Mouse (Mus musculus) limb, embryonic 14.5 days (tissue): ENCODE measurements around the gene Rtkn2. TPM values are rescaled to one million over a fixed set of nuclear protein-coding genes. Genes with fewer than 3 reads are reported as not detected.

Experiments
- ATAC-seq: fragments of 200-750 bp; cut with Nextera tagmentation; 2 replicates; pipeline ENCODE4 v1.8.0; 2017; ENCODE audit warnings: low read depth, moderate number of reproducible peaks, moderate TSS enrichment; ENCODE audit not compliant: low FRiP score
- DNase-seq: peaks from one replicate; pipeline ENCODE4 v3.0.0-alpha.2; 2015; ENCODE audit warnings: low spot score
- H3K27ac ChIP-seq: fragments of 300-500 bp; sonication (generic); replicated peaks from 2 replicates; pipeline ENCODE4 v1.5.1; 2014; ENCODE audit warnings: low read depth, mild to moderate bottlenecking, low read length, moderate library complexity, mixed read lengths
- H3K27me3 ChIP-seq: fragments of 300-500 bp; sonication (generic); 2 replicates; pipeline ENCODE4 v1.6.1; 2014; ENCODE audit warnings: low read length, mixed read lengths; ENCODE audit not compliant: control insufficient read depth, insufficient read depth
- H3K36me3 ChIP-seq: fragments of 300-500 bp; sonication (generic); 2 replicates; pipeline ENCODE4 v1.6.1; 2014; ENCODE audit warnings: mild to moderate bottlenecking, low read length, moderate library complexity, mixed read lengths; ENCODE audit not compliant: control insufficient read depth, insufficient read depth
- H3K4me1 ChIP-seq: fragments of 300-500 bp; sonication (generic); 2 replicates; pipeline ENCODE4 v1.6.1; 2014; ENCODE audit warnings: antibody characterized with exemption, low read length, mixed read lengths; ENCODE audit not compliant: control insufficient read depth, insufficient read depth
- H3K4me2 ChIP-seq: fragments of 300-500 bp; sonication (generic); replicated peaks from 2 replicates; pipeline ENCODE4 v1.6.1; 2014; ENCODE audit warnings: low read depth, mild to moderate bottlenecking, low read length, moderate library complexity; ENCODE audit not compliant: severe bottlenecking
- H3K4me3 ChIP-seq: fragments of 300-500 bp; sonication (generic); replicated peaks from 2 replicates; pipeline ENCODE4 v1.5.1; 2014; ENCODE audit warnings: low read length
- H3K9ac ChIP-seq: fragments of 300-500 bp; sonication (generic); 2 replicates; pipeline ENCODE4 v1.6.1; 2014; ENCODE audit warnings: mild to moderate bottlenecking, low read depth, low read length, moderate library complexity; ENCODE audit not compliant: severe bottlenecking
- H3K9me3 ChIP-seq: fragments of 300-500 bp; sonication (generic); 2 replicates; pipeline ENCODE4 v1.6.1; 2016; ENCODE audit warnings: low read length; ENCODE audit not compliant: control insufficient read depth
- POLR2A ChIP-seq: fragments of 200-500 bp; IDR thresholded peaks from 2 replicates; pipeline ENCODE4 v1.8.0; 2012; ENCODE audit warnings: inconsistent platforms, mild to moderate bottlenecking, moderate library complexity, borderline replicate concordance; ENCODE audit not compliant: insufficient read depth, insufficient read length; ENCODE audit errors: extremely low read depth
- WGBS: fragments of 180-500 bp; shearing (Covaris S2); extraction: QIAGEN DNeasy Blood & Tissue Kit; methylation state at CpG from one replicate; pipeline ENCODE4 v1.1.7; 2014; 5-methylcytosine and 5-hydroxymethylcytosine counted together
- polyA plus RNA-seq, 2 experiments: library from polyadenylated mRNA; depleted of rRNA in 1 of 2; stranded (reverse) in 1 of 2; unstranded in 1 of 2; fragments of >200 nt; fragmentation: Nextera tagmentation in 1 of 2; extraction: Ambion mirVana in 1 of 2; gene quantifications; 2 replicates each; pipeline versions ENCODE4 v1.2.1 to v1.2.3; 2012 to 2014

Gene Rtkn2
- polyA plus RNA-seq, 2 experiments: 2.9 to 5.7 TPM

- Histone ChIP-seq H3K9ac (no peak overlapping the region), H3K9me3 (no peaks in the 10 kb centered on the region), H3K4me2 (no peak overlapping the region), H3K4me1 (no peaks in the 10 kb centered on the region), H3K4me3 (no peak overlapping the region), H3K27me3 (no peaks in the 10 kb centered on the region), H3K36me3 (no peaks in the 10 kb centered on the region), H3K27ac (no peak overlapping the region)
- DNase-seq (no peak), ATAC-seq (no peak)
- WGBS: 68% methylated on average over 8 of the region's 8 CpGs
- TF ChIP-seq POLR2A: no peak
These were observed 84.6 kb downstream of the Rtkn2 start for GRCm38 (mm10) chr10:68063806-68064545.

GRCm38 (mm10) chr10:68064571-68064970 lies 85.2 kb downstream of the Rtkn2 start:
- no peaks in the 10 kb centered on the region for H3K9me3 ChIP-seq
- no peak overlapping the region for H3K4me3 ChIP-seq
- no peak overlapping the region for H3K9ac ChIP-seq
- ATAC-seq: no peak
- no peaks in the 10 kb centered on the region for H3K27me3 ChIP-seq
- 86% methylated on average over 10 of the region's 10 CpGs for WGBS
- H3K4me1 ChIP-seq: no peaks in the 10 kb centered on the region
- no peak for TF ChIP-seq POLR2A
- no peak overlapping the region for H3K4me2 ChIP-seq
- H3K36me3 ChIP-seq: no peaks in the 10 kb centered on the region
- DNase-seq: no peak
- no peak overlapping the region for H3K27ac ChIP-seq

DNA sequence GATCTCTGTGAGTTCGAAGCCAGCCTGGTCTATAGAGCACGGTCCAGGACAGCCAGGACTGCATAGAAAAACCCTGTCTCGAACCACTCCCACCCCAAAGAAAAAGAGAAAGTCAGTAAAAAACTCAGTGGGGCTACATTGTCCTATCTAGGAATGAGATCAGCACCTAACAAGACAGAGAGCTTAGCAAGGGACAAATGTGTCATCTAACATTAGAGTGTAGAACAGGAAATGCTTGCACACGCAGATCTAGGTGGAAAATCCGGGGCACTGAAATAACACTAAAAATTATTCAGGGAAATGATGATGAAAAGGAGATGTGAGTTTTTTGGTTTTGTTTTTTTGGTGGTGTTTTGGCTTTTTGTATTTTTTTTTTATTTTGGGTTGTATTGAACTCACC lies 86.8 kb downstream of the Rtkn2 start:
- Histone ChIP-seq H3K9me3 (no peaks in the 10 kb centered on the region), H3K27ac (no peak overlapping the region), H3K9ac (no peak overlapping the region), H3K4me1 (no peaks in the 10 kb centered on the region), H3K36me3 (no peaks in the 10 kb centered on the region), H3K4me3 (no peak overlapping the region), H3K4me2 (no peak overlapping the region), H3K27me3 (no peaks in the 10 kb centered on the region)
- TF ChIP-seq POLR2A: no peak
- no peak for DNase-seq
- 91% methylated on average over 5 of the region's 5 CpGs for WGBS
- no peak for ATAC-seq

DNA sequence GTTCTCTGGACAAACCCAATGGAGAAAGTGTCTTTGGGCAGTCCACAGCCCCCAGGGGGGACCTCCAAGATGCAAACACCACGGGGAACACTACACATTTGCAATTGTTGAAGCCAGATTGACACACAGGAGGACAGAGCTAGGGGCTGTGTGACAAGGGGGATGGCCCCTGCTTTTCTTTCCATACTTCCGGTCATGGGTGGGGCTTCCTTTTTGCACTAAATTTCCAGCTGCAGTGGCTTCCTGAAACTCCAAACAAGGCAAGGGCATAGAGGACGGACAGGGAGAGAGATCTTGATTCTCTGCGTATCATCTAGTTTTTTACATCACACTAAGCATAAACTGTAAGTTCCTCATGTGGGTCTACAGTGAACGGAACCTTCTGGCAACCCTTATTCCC lies 88.6 kb downstream of the Rtkn2 start:
- Histone ChIP-seq H3K4me1 (no peaks in the 10 kb centered on the region), H3K27me3 (no peaks in the 10 kb centered on the region), H3K9ac (no peak overlapping the region), H3K27ac (no peak overlapping the region), H3K4me2 (no peak overlapping the region), H3K9me3 (no peaks in the 10 kb centered on the region), H3K36me3 (no peaks in the 10 kb centered on the region), H3K4me3 (no peak overlapping the region)
- WGBS: 86% methylated on average over 5 of the region's 5 CpGs
- no peak for TF ChIP-seq POLR2A
- DNase-seq: no peak
- no peak for ATAC-seq

DNA sequence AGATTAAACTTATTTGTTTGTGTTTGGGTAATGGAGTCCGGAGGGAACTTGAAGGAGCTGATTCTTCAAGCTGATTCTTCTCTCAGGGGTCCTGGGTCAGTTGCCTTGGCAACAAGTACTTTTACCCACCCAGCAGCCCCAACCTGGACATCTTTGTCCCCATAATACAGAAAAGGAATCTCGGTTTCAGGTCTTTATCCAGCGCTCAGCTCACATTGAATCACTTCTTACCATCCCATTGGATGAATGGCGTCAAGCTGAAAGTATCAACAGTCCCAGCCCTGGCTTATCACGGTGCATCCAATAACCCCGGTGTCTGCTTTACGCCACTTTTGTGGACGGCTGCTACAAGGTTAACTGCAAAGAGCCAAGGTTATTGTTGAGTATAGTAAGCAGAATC lies 89.1 kb downstream of the Rtkn2 start:
- Histone ChIP-seq H3K36me3 (no peaks in the 10 kb centered on the region), H3K27ac (no peak overlapping the region), H3K4me1 (no peaks in the 10 kb centered on the region), H3K4me3 (no peak overlapping the region), H3K9ac (no peak overlapping the region), H3K4me2 (no peak overlapping the region), H3K9me3 (no peaks in the 10 kb centered on the region), H3K27me3 (no peaks in the 10 kb centered on the region)
- ATAC-seq: no peak
- no peak for DNase-seq
- TF ChIP-seq POLR2A: no peak
- WGBS: 86% methylated on average over 8 of the region's 8 CpGs
